Mouse (Mus musculus): ENCODE results near the gene Mogat1.

The Mogat1 gene

DNA sequence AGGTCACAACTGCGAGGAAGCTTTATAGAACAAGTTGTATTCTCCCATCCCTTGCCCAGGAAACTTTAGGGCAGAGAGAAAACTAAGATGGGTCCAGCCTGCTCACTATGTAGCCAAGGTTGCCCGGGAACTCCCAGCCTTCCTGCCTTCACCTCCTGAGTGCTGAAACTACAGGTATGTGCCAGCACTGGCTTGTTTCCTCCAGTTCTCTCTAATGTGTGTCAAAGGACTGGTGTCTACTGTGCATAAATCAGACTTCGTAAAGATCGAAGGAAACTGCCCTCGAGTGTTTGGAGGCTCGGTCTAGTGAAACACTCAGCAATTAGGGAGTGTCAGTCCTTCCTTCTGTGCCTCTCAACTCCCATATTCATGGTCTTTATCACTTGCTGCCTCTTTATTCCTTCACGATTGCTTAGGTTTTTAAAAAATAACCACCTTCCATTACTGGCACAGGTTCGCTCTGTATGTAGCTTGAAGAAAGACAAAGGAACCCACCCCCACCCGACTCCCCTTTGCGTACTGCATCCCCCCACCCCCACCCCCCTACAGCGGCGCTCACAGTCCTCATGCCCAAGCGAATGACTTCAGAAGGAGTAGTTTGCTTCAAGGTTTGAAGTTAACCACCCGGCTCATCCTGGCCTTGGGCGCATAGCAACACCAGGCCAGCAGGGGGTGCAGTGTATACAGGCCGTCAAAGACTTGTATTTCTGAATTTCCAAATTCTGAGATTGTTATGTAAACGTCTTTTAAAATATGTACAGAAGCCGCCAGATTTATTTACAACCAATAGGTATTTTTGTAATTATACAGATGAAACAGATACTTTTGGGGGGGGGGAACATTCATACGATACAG lies 25.7 kb downstream of the Mogat1 start:
- in situ Hi-C loops (cut with MboI, MseI), result loop anchor here (5.0 kb wide), 1 partner anchor 121 kb away; the partner anchor contains the start of genes Acsl3 and Utp14b

DNA sequence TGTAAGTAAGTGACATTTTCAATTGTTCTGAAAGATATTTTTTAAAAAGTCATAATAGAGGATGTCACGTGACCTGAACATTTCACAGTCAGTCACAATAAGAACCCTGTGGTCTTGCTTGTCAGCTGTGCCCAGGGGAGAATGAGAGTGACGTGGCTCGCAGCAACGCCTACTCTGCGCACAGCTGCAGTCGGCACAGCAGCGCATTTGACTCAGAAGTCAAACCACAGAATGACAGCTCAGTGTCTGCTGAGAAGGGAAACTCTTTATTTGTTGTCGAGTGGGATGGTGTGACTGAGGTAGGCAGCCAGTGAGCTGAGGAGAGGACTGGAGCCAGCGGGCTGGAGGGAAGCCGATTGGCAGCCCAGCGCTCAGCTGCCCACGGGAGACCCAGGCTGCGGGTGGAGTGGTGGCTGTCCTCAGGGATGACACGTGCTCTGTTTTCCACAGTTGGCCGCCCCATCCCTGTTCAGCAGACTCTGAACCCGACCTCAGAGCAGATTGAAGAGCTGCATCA lies 26.8 kb downstream of the Mogat1 start:
- in situ Hi-C loops (cut with MboI, MseI), result loop anchor here (5.0 kb wide), 1 partner anchor 120 kb away; the partner anchor contains the start of genes Acsl3 and Utp14b

DNA sequence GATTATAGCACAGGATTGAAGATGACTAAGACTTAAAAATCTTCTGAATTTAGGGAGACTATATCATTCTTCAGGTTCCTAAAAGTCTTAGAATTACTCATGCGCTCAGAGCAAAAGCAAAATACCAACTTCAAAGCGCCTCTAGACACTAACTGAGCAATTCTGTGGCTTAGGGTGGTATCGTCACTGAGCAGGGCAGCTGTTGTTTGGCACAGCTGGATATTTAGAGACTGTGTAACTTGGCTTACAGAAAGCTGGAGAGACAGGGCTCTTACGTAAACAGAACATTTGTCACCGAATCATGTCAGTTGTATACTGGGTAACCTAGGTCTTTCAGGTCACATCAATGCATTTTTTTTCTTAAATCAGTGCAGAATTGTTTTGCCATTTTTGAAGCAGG lies 27.6 kb downstream of the Mogat1 start:
- in situ Hi-C loops (cut with MboI, MseI), result loop anchor here (5.0 kb wide), 1 partner anchor 119 kb away; the partner anchor contains the start of genes Acsl3 and Utp14b

DNA sequence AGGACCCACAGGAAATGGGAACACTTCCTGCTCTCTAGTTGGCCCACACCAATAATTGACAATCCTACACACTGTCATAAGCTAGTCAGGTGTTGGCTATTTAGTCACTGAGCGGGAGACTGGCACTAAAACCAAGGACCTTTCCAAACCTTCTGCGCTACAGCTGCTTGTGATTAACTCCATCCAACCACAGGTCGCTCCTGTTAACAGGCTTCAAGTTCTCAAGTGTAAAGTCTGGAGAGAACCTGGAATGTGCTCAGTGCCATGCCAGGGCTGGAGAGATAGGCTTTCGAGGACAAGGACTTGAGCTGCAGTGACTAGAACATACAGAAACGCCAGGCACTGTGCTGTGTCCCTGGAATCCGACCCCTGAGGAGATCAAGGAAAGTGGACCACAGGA lies 28.4 kb downstream of the Mogat1 start:
- in situ Hi-C loops (cut with MboI, MseI), result loop anchor here (5.0 kb wide), 1 partner anchor 118 kb away; the partner anchor contains the start of genes Acsl3 and Utp14b

DNA sequence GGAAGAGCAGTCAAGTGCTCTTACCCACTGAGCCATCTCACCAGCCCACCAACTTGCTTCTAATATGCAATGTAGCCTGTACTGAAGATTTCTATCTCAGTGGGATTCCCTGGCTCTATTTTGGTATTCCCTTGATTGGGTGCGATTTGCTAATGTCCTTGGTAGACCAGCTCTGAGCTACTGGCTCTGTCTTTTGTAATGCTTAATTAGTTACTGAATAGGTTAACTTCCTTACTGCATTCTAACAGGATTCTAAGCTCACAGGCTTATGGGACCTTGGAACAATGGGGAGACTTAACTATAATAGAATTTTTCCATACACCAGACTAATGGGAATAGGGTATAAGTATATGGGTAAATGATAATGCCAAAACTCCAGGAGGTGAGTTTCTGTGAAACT lies 32.8 kb downstream of the Mogat1 start:
- in situ Hi-C loops (cut with MboI, MseI), result loop anchor here (10.0 kb wide), 1 partner anchor 1061 kb away; no protein-coding TSS in a partner anchor

DNA sequence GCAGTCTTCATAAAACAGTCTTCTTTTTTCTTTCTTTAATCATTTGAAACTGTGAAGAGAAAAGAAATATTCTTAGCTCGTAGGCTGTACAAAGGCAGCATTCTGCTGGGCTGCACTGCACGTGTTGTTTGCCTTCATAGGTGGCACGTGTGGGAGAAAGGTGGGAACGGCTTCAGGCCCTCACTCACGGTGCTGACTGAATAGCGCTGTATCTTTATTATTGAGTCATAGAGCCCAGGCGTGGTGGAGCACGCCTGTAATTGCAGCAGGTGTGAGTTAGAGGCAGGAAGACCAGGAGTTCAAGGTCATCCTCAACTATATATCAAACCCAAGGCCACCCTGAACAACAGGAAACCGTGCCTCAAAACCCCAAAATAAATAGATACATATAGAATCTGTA lies 35.5 kb downstream of the Mogat1 start:
- in situ Hi-C loops (cut with MboI, MseI), result loop anchor here (10.0 kb wide), 1 partner anchor 1059 kb away; no protein-coding TSS in a partner anchor

DNA sequence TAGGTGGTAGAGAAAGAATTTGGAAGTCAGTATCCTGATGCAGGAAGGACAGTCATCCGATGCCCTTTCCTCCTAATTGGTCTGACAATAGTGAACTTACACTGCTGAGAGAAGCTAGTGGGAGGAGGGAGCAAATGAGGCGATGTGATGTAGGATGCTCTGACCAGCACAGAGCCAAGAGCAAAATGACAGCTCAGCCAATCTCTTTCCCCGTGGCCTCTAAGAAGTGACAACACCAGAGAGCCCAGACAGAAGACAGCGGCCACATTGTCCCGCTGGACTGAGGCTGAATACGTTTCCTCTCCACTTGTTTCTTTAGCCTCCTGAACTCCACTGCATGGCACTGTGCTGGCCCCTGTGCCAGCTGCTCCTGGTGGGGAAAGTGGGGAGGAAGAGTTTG lies 38.2 kb downstream of the Mogat1 start:
- in situ Hi-C loops (cut with MboI, MseI), result loop anchor here (10.0 kb wide), 1 partner anchor 1056 kb away; no protein-coding TSS in a partner anchor

DNA sequence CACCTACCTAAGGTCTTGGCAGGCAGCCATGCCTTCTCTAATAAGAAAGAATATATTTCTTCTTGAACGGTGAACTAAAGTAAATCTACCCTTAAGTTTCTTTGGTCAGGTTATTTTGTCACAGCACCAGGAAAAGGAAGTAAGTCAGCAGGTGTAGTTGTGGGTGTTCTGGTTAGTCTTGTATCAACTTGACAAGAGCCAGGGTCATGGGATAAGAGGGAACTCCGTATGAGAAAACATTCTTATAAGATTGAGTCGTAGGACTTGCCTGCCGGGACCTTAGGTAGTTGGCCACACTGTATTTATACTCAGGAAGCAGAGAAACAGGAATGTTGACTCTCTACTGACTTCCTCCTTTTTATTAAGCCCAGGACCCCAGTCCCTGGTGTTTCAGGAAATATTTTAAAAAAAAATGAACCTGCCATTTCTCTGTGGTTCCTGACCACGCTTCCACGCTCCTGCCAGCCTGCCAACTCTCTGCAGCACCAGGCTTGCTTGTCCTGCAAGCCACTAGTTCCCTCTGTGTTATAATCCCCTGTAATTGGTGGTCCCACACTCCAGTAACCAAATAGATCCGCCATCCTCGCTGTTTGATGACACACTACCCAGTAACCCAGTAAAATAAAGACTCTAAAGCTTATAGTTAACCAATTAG lies 43.3 kb downstream of the Mogat1 start:
- in situ Hi-C loops (cut with MboI, MseI), result no loop called here

DNA sequence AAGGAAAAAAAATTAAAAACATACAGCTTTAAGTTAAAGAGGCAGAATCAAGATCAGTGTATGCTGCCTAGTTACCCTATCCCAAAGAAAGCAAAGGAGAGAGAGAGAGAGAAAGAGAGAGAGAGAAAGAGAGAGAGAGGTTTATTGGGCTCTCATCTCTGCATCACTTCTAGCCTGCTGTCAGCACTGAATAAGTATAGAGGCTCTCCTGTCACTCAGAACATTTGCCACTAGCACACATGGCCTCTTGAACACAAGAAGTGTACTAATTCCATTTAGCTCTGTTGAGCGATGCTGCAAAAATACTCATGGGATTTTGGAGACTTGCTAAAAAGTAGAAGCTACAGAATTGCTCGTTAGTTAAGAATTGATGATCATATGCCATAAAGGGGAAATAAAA lies 56.2 kb downstream of the Mogat1 start:
- in situ Hi-C loops (cut with MboI, MseI), result no loop called here

DNA sequence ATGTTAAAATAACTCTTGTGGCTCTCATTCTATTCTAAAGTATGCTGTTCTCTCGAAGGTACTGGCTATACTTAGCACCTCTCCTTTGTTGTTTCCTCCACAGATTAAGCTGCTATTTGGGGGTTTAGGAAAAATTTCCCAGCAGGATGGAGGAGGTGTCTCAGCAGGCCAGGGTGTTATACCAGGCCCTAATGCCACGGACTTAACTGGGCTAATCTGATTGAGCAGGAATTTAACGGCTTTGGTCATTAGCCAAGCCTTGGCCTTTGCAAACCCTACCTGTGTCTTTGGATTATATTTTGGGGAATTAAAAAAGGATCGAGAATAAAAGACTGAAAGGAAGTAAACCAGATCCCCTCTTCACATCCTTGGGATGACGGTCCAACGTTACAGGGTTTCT lies 56.6 kb downstream of the Mogat1 start:
- in situ Hi-C loops (cut with MboI, MseI), result no loop called here

DNA sequence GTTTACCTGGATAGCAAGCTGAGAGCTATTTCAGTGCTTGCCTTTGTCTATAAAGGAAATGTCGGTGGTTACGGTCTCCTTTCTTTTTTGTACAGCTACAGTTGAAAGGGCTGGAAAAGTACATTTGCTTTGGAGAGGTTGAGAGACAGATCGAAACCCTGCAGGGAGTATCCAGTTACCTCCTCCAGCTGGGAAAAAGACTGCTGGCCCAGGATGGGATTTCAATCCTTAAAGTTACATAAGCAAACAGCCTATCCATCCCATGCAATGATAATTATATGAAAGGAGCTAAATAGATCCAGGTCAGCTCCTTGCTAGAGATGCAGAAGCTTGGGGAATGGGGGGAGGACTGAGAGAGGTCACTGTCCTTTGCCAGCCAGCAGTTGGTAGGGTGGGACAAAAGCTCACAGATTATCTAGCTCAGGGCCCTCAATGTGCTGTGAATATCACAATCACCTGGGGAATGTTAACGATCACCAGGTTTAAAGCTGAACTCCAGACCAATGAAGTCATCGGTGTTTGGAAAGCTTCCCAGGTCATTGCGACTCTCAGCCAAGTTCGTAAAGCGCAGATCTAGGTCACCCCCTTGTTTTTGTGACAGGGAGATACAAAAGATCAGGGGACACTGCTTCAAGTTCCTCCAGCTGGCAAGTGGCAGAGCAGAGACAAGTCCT lies 57.2 kb downstream of the Mogat1 start:
- in situ Hi-C loops (cut with MboI, MseI), result no loop called here

DNA sequence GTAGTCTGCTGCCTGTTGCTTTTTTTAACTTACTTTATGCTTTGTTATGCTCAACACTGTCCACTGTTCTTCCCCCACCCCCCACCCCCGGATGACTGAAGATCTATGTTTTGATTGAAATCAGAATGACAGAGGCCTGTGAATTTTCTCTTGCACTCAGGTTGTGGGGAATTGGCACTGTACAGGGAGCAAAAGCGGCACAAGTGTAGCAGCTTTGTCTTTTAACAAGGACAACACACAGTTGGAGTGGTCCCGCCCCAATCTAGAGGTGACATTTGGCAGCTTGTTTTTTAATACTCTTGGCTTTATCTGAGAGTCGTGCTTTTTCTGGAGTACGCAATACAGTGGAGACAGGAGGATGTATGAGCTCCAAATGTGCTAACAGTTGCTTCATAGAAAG lies 58.8 kb downstream of the Mogat1 start:
- in situ Hi-C loops (cut with MboI, MseI), result loop anchor here (10.0 kb wide), 1 partner anchor 515 kb away; no protein-coding TSS in a partner anchor

DNA sequence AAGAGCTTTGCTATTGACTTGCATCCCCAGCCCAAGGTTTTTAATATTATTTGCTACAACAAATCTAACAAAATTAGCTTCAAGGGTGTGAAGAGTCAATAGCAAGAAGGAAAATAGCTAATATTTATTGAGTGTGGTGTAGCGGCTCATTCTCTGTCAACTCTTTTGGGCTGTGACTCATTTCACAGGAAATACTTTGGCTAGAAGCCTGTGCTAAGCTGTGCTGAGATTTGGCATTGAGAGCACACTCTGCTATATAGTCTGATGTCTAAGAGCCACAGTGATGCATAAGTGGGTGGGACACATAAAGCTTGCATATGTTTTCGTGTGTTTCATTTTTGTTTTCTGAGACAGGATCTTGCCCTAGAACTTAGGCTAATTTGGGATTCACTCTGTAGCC lies 74.3 kb downstream of the Mogat1 start:
- in situ Hi-C loops (cut with MboI, MseI), result no loop called here

DNA sequence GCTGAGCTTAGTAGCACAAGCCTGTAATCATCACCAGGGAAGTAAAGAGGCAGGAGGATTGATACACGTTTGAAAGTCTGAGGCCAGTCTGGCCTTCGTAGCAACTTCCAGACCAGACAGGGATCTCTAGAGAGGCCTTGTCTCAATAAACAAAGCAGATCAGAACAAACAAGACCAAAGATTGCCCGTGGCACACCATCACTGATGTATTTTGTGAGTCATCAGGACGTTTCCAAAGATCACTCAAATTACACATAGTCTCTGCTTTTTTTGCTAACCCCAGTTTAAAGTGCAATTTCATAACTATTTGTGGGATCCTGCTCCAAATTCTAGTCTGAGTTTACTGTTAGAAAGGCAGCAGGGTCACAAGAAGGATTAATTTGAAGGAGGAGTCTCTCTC lies 76.2 kb downstream of the Mogat1 start:
- in situ Hi-C loops (cut with MboI, MseI), result no loop called here

All from T-helper 1 cell (primary cell).